Mouse (Mus musculus) c-Kit-positive CD71-negative TER-119-negative erythroid progenitor cells, embryonic 14.5 days (primary cell): Measurements from ENCODE around the gene Hps1.
A peak's percentile ranks its signal among the peaks of the same experiment; 100 is the strongest.
"Not testable (repeated sequence)": the region's sequence is repeated elsewhere in the genome, so short reads cannot be mapped to it uniquely, and the experiment has no call there.

Experiments used
- DNase-seq: peaks from one replicate; pipeline ENCODE4 v3.0.0-alpha.2; 2013; ENCODE audit warnings: low read depth

Gene Hps1

DNA sequence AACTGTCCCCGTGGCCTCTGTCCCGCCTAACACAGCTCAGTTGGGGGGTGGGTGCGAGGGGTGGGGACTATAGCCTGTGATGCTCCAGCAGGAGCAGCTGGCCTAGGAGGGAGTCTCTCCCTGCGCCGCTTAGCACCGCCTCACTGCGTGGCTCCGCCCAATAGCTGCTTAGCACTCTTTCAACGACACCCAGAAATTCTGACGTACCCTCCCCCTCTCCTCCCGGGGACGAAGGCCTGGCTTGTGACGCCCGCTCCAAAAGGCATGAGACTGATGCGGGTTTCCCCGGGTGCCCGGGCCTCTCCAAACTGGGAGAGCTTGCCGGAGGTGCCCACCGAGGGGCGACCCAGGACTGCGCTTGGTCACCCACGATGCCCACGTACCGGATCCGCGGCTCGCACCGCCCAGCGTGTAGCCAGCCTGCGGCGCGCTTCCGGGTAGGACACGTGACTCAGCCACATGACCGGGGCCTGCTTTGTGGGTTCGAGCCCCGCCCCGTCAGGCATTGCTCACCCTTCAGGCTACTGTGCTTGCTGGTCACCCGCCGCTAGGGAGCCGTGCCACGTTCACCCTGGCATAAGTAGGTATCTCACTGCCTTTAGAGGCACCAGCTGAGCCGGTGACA is at the start of gene Hps1:
Hps1 (minus strand) TSS at position 448 of the 625 bp plus-strand sequence.
- peak; percentile 78 for DNase-seq

DNA sequence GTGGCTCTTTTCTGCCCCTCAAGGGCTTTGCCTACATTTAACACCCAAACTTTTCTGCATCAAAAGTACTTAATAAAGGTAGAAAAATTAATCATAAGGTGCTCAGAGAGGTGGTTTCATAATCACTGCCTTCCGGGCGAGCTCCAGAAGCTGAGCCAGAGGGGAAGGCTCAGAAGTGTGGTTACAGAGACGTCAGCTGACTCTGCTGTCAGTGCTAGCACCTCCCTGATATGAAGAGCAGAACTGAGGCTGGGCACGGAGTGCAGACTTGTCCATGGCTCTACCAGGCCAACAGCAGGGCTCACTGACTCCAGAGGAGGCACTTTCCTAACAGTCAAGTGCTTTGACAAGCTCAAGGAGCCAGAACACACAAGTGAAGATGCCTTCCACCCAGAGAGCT is 49.4 kb upstream of the Hps1 start:
- peak; percentile 7 for DNase-seq

DNA sequence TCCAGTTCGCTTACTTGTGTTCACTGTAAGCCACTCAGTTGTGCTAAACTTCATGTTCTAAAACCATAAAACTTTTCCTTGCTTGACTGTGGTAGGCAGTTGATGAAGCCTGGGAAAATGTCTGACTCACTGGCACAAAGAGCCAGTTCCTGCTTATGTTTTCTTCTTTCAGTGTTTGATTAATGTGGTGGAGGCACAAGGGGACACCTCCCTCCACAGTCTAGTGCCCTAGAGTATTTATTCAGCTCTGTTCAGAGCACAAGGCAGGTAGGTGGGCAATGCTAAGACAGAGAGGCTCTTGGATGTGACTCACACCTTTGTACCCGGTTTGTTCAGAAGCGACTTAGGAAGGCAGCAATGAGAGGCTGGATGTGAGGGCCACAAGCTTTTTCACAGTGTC is 48.1 kb upstream of the Hps1 start:
- no peak for DNase-seq

DNA sequence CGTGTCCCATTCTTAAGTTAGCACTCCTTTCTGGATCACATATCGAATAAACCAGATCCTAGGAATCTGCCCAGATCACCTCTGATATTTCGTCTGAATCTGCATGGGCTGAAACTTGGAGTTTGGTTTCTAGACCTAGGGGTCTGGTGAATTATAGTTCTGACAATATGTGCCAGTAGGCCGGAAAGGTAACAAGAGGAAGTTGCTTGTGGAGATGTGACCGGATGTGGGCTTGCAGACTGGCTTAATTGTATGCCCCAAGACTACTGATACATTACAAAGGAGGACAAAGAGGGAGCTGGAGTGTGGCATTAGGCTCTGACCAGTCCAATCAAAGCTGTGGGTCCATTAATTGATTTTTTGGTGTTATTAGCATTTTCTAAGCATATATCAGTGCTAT is 40.3 kb upstream of the Hps1 start:
- DNase-seq = no peak

DNA sequence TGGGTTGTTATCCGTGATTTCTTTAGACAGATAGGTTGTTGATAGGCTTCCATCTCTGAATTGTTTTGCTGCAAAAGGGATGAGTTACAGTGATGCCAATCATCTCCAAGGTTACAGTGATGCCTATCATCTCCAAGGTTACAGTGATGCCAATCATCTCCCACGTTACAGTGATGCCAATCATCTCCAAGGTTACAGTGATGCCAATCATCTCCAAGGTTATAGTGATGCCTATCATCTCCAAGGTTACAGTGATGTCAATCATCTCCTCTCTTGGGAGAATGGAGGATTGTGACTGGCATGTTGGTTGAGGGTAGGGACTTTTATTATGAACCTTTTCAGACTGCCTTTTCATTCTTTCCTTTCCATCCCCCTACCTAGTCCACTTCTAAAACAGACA is 38.0 kb upstream of the Hps1 start:
- no peak for DNase-seq

DNA sequence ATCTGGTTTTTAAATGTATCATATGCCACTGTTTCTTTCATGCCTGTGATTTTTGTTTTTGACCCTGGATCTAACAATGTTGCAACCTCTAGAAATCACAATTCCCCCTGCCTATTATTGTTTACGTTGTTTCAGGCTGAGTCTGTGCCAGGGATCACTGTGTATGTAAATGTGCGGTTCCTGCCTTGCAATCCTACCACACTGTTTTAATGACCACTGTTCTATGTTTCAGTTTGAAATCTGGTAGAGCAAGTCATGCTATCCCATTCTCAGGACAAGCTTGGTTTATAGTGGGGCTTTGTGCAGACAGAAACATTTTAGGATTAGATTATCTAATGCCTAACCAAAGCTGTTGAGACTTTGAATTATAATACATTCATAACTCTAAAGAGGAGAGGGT is 36.5 kb upstream of the Hps1 start:
- DNase-seq = no peak

DNA sequence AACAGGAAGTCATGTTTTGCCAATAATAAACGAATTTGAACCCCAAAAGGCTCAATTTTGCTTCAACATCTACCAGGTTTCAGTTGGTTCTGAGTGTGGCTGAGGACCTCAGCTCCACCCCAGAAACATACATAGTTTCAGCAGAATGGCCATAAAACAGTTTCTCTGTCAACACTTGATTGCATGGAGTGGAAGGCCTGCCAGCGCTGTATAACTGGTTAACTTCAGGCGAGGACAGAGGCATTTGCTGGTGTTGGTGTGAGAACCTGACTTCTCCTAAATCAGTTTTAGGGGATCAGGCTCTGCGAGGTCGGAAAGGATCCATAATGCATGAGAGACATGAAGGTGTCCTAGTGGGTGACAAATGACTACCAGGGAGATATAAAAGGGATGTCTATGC is 30.4 kb upstream of the Hps1 start:
- DNase-seq = no peak

DNA sequence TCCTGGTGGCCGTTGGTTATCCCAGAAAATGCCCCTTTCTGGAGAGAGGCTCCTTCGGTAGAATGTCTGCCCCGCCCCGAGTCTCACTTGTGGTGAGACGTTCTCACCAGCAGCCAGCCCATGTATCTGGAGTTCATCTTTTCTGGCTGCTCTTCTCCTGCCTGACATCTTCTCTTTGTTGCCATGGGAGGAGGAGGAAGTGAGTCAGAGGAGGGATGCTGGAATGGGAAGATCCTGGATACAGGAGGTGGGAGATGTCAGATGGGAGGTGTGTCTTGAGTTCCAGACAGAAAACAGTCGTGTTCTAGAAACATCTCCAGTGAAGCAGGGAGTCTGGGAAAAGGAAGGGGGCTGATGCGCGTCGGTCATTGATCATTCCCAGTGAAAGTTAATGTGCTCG is 29.7 kb upstream of the Hps1 start:
- DNase-seq = no peak

DNA sequence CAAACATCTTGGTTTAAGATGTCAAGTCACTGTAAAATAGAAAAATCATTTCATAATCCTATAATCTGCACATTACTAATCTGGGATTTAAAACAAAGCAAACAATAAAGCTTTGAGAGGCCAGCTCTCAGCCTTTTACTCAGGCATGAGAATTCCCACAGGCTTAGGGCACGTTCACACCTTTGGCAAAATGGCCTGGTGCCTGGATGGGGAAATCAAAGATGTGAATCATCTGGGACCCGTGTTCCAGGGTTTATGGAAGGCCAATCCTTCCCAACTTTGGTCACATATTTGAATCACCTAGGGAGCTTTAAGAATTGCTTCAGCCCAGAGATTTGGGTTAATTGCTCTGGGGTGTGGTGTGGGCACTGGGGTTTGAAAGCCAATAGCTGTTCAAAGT is 18.1 kb upstream of the Hps1 start:
- no peak for DNase-seq

DNA sequence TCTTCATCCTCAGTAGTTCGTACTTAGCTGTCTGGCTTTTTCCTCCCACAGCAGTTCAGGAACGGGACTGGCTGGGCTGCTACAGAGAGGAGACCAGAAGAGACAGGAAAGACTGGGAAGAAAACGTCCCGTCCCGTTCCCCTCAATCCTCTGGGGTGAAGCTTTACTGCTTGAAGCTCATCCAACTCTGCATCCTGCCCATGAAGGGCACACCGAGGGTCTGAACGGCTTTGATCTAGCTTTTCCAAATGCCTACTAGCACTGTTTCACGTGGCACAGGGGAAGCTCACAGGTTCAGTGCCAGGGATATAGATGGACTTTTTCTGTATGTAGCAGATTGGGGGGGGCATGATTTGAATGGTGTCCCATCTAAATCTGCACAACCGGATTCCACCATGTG is 16.0 kb upstream of the Hps1 start:
- DNase-seq = no peak

DNA sequence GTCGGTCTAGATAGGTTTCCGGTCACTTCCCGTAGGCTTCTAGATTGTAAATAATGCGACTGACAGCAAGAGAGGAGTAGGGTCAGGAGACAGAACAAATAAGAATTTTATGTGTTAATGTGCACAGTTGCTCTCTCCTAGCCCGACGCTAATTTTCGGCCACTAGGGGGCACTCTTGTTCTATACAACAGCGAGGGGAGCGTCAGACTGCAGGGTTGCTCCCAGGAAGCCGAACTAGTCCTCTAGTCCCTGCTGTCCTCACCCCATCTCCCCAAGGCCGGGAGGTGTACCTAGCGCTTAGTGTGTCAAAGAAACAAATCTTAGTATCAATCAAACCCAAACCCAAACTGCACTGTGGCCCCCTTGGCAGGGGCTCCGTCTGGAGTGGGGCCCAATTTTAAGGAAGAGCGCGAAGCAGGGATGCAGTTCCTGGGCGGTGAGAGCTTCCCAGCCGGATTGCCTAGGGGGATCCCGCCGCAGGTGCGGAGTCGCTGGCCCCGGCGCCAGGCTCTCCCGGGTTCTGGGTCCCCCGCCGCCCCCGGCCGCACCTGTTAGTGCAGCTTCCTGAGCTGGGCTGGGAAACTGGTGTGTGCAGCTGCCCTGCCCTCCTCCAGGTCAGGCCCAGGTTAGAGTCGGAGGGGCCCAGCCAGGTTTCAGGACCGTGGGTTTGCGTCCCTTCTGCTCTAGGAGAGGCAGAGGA is 15.3 kb upstream of the Hps1 start:
- peak; percentile 89 for DNase-seq

DNA sequence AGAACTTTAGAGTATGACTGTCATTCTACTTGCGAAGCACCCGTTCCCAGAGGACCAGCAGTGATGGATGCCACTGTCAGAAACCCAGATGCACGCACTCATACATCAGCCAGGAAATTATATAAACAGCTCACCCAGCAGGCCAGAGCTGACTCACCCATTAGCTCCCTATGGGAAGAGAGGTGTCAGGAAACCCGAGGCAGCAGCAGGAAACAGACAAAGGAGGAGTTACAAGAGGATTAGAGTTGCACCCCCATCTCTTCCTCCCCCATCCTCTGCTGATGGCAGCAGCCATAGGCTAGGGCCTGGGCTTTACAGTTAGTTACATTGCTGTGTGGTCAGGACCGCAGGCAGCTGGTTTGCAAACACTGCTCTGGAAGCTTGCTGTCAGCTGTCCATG is 8.5 kb upstream of the Hps1 start:
- no peak for DNase-seq

DNA sequence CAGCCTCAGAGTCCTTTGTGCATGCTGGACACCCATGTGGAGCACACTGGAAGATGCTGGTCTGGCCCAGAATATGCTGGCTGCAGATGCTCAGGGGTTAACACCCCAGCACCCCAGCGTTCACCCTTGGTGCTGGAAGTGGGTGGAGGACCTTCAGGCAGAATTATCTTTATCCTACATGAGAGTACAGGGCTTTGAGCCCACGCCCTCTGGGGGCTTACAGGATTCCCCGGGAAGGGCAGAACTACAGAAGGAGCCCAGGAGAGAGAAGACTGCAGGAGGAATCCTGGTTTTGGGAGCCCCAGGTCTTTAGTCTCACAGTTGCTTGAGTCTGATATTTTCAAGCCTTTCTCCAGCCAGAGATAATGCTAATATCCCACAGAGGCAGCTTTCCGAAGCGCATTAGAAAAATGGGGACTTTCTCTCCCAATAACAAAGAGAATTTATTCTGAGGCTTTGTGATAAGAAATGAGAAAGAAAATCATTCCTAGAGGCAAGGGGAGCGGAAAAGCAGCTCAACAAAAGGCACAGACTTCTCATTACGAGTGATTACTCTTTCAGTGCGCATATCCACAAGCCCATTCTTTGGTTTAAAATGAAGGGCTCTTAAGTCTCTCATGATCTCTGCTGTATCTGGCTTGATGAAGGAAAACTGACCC is 5.9 kb upstream of the Hps1 start:
- no peak for DNase-seq

DNA sequence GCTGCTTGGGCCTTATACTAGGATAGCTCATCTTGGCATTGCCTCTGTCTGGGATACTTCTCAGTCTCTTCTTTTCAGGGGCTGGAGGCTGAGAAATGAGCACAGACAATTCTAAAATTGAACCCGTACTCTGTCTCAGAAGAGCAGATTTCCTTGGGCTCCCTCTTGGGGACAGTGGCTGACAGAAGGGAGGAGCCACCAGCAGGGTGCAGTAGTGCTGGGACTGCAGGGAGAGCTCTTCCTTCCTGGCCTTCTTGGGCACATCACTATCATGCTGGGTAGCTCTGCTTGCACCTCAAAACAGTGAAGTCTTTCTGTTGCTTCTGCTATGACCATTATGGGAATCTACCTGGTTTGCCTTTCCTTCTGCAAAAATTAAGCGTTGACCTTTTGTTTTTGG is 5.4 kb upstream of the Hps1 start:
- DNase-seq = no peak

DNA sequence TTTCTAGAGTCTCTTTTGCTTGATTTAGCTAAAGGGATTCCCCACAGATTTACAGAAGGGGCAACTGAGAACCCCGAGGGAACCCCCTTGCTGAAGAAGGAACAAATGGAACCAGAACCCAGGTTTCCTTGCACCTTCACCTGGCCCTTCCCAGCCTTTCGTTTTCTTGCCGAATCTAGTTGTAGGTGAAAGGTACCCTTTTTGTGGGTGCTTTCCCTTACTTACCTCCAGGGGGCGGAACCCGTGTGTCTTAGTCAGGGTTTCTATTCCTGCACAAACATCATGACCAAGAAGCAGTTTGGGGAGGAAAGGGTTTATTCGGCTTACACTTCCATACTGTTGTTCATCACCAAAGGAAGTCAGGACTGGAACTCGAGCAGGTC is 369 bp upstream of the Hps1 start:
- DNase-seq = not testable (repeated sequence)

DNA sequence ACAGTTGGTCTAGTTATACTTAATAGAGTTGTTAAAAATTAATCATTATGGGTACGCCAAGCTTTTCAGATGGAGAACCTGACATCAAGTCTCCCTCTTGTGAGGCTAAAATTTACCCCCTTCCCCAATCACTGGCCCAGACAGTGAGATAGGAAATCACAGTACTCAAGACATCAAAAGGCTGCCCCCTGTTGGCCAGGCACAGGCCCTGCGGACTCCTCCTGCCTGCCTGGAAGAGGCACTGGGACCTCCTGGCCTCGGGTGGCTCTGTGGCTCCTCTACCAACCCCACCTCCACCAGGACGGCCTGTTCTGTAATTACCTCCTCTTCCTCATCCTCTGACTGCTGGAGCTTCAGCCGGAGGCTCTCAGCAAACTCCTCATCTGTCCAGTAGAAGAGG is 2.0 kb downstream of the Hps1 start:
- no peak for DNase-seq

DNA sequence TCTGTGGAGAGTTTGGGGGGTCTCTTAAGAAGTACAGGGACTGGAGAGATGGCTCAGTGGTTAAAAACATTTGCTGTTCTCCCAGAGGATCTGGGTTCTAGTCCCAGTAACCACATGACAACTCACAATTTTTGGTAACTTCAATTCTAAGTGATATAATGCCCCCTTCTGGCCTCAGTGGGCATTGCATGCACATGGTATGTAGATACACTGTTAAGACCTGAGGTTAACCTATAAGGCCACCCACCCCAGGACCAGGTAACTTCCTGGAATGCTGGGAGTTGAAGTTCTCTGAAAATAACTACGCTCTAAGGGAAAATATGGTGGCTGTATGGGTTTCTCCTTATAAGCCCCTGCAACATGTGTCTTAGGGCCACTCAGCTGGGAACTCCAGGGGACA is 3.0 kb downstream of the Hps1 start:
- no peak for DNase-seq

DNA sequence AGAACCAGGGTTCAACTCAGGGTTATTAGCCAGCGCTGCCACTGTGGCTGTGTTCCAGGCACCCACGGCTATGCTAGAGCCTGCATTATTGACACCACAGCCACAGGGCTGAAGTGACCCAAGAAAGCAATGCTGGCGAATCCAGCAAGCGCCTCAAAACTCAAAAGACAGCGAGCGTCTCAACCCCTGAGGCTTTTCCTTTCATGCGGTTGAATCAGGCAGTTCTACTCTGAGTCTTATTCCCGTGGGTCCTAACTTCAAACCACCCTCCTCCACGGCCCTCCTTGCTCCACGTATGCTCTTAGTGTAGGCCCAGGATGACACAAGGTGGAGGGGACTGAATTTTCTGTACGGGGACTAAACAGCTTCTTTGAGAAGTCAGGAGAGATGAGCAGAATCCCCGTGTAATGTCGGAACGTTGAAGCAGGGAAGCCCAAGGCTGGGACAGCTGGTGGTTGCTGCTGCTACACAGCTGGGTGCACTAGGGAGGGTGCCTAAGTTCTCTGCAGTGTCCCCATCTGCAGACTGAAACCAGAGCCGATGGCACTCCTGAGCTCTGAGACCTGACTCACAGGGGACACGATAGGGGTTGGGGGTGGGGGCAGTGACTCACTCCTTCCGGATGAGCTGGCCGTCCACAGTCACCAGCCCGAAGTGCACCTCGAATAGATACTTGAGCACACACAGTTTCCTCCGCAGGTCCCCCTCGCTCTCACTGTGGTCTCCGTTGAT is 9.5 kb downstream of the Hps1 start:
- DNase-seq = no peak

DNA sequence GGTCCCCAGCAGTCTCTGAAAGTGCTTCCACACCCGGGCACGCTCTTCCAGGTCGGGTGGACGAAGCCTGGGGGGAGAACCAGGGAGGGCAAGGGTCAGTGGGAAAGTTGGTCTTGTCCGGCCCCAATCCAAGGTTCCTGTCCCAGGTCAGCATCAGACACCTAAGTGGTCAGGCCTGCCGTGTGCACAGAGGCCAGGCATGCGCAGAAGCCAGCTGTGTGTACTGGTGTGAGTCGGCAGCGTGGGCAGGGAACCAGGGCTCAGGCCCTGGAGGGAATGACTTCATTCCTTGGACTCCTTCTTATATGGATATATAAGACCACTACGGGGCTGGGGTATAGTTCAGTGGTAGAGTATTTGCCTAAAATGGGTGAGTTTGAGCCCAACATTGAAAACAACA is 10.1 kb downstream of the Hps1 start:
- DNase-seq = no peak

DNA sequence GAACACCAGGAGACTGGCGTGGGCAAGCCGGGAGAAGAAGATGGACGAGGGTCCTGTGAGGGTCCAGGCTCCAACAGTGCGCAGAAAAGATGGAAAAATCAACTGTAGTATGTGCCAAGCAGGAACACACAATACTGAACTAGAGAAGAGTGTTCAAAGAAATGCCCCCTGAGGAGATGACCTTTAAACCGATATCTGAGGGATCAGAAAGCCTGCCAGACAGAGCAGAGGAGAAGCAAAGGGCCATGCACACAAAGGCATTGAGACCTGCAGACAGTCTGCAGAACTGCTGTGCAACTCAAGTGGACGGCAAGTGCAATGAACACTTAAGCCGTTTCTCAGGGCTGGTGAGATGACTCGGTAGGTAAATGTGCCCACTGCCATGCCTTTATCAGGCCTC is 12.4 kb downstream of the Hps1 start:
- no peak for DNase-seq

DNA sequence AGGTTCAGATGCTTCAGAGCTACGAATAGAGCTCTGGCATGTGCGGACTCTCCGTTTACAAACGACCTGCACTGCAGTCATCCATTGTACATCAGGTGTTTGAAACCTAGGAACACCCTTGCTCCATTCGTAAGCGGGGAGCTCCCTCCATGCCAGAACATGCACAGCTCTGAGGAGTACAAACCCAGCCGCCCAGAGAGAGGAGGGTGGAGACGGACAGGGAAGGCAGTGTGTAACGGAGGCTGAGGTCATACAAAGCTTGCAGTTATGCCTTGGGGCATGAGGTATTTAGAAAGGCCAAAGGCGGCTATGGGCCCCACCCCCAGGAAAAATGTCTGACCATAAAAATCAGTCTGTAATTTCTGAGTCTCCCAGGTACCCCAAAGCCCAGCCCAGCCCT is 15.4 kb downstream of the Hps1 start:
- no peak for DNase-seq

DNA sequence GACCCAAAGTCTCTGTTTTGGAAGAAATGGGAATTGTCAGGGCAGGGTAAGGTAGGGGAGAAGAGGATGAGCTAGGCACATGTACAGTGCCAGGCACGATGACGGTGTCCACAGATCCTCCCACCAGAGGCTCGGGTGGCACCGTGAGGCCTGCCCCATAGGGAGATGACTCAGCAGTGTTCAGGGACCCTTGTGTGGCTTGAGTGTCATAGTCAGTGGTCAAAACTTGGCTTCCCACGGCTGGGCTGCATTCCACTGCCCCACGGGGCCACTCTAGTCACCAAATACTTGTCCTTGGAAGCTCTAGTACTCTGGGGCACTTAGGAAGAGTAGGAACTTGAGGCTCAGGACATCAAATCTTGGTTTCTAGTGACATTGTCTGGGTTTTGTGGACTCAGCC is 23.1 kb downstream of the Hps1 start:
- DNase-seq = no peak
